Mouse (Mus musculus) stomach, embryonic 15.5 days (tissue): ENCODE data around the gene Rcn1. TPM values are rescaled to one million over a fixed set of nuclear protein-coding genes. Genes with fewer than 3 reads are reported as not detected.

Source experiments
- ATAC-seq: fragments of 200-750 bp; cut with Nextera tagmentation; 2 replicates; pipeline ENCODE4 v1.8.0; 2017; ENCODE audit warnings: low read depth, moderate number of reproducible peaks, moderate TSS enrichment; ENCODE audit not compliant: insufficient read depth, low FRiP score
- H3K27ac ChIP-seq: fragments of 300-500 bp; sonication (generic); 2 replicates; pipeline ENCODE4 v1.5.1; 2015; ENCODE audit warnings: mild to moderate bottlenecking, inconsistent platforms
- H3K27me3 ChIP-seq: fragments of 300-500 bp; sonication (generic); replicated peaks from 2 replicates; pipeline ENCODE4 v1.6.1; 2015; ENCODE audit warnings: inconsistent platforms
- H3K36me3 ChIP-seq: fragments of 300-500 bp; sonication (generic); 2 replicates; pipeline ENCODE4 v1.6.1; 2015; ENCODE audit warnings: inconsistent platforms
- H3K4me1 ChIP-seq: fragments of 300-500 bp; sonication (generic); 2 replicates; pipeline ENCODE4 v1.6.1; 2015; ENCODE audit warnings: inconsistent platforms
- H3K4me2 ChIP-seq: fragments of 300-500 bp; sonication (generic); 2 replicates; pipeline ENCODE4 v1.6.1; 2015; ENCODE audit warnings: mild to moderate bottlenecking, inconsistent platforms
- H3K4me3 ChIP-seq: fragments of 300-500 bp; sonication (generic); replicated peaks from 2 replicates; pipeline ENCODE4 v1.5.1; 2015; ENCODE audit warnings: inconsistent platforms
- H3K9ac ChIP-seq: fragments of 300-500 bp; sonication (generic); 2 replicates; pipeline ENCODE4 v1.6.1; 2015; ENCODE audit warnings: inconsistent platforms
- H3K9me3 ChIP-seq: fragments of 300-500 bp; sonication (generic); 2 replicates; pipeline ENCODE4 v1.6.1; 2016; ENCODE audit warnings: inconsistent platforms
- WGBS: fragments of 180-500 bp; shearing (Covaris S2); methylation state at CpG from one replicate; pipeline ENCODE4 v1.1.7; 2015; 5-methylcytosine and 5-hydroxymethylcytosine counted together
- polyA plus RNA-seq: library from polyadenylated mRNA; unstranded; fragments of >200 nt; fragmentation: Nextera tagmentation; extraction: Ambion mirVana; gene quantifications from 2 replicates; pipeline ENCODE4 v1.2.1, GENCODE M21; 2015

The Rcn1 gene
- polyA plus RNA-seq, 1 experiment from 2014 or later: 159 TPM

GRCm38 (mm10) chr2:105416660-105417348 is 17.7 kb upstream of the Rcn1 start:
- Histone ChIP-seq H3K9ac (no peak overlapping the region), H3K4me3 (no peak overlapping the region), H3K36me3 (no peaks in the 10 kb centered on the region), H3K4me1 (0 out of 2 replicates have a peak, but pooled peaks cover 7% of the 10 kb centered on the region), H3K27ac (no peak overlapping the region), H3K4me2 (no peak overlapping the region), H3K27me3 (no peaks in the 10 kb centered on the region), H3K9me3 (no peaks in the 10 kb centered on the region)
- ATAC-seq: no peak
- WGBS: 49% methylated on average over 8 of the region's 8 CpGs

DNA sequence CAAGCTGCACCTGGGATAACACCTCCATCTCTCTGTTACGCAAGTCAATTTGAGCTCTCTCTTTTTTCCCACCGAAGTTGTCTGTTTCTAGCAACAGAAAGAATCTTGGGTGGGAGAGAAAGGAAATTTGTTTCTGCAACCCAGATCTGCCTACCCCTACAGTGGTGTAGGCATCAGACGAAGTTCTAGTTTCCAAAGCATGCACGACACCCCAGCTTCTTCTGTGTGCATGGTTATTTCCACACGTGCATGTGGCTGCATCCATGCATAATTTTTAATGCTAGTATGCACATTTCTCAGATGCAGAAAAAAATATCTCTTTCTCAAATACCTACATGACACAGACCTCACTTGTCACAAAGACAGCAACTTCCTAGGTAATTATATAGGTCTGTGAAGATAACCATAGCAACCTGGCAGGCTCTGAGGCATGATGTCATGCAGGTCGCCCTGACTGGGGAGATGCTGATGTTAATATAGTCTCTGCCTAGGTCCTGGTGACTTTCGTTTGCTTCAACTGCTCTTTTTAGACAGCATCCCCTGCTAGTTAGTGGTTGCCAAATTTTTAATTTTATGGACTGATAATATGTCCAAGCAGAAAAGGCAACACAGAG is 17.0 kb upstream of the Rcn1 start:
- Histone ChIP-seq H3K9me3 (no peaks in the 10 kb centered on the region), H3K4me1 (0 out of 2 replicates have a peak, but pooled peaks cover 7% of the 10 kb centered on the region), H3K4me3 (no peak overlapping the region), H3K36me3 (no peaks in the 10 kb centered on the region), H3K27me3 (no peaks in the 10 kb centered on the region), H3K27ac (no peak overlapping the region), H3K9ac (no peak overlapping the region), H3K4me2 (no peak overlapping the region)
- 56% methylated on average over 7 of the region's 7 CpGs for WGBS
- ATAC-seq: no peak

DNA sequence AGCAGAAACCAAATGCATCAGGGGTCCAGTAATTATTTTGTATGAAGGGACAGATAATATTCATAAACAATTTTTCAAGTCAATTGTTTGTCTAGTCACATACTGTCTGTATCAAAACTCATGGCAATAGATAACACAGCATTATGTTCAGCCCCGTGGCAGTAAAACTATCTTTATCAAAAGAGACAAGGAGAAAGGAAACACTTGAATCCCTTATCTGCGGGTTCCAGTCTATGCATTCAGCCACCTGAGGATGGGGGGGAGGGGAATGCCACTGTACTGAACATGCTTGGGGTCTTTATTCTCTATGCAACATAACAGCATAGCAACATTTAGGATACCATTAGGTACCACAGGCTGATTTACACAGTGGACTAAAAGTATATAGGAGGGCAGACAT is 15.2 kb upstream of the Rcn1 start:
- H3K9me3 ChIP-seq: no peaks in the 10 kb centered on the region
- H3K4me1 ChIP-seq: 0 out of 2 replicates have a peak, but pooled peaks cover 7% of the 10 kb centered on the region
- H3K9ac ChIP-seq: no peak overlapping the region
- no peak overlapping the region for H3K27ac ChIP-seq
- H3K4me3 ChIP-seq: no peak overlapping the region
- peak; percentile 45; the same call in 1 of the 2 replicates for ATAC-seq
- H3K36me3 ChIP-seq: no peaks in the 10 kb centered on the region
- no peak overlapping the region for H3K4me2 ChIP-seq
- H3K27me3 ChIP-seq: no peaks in the 10 kb centered on the region
- 65% methylated on average over 2 of the region's 2 CpGs for whole genome bisulfite sequencing

DNA sequence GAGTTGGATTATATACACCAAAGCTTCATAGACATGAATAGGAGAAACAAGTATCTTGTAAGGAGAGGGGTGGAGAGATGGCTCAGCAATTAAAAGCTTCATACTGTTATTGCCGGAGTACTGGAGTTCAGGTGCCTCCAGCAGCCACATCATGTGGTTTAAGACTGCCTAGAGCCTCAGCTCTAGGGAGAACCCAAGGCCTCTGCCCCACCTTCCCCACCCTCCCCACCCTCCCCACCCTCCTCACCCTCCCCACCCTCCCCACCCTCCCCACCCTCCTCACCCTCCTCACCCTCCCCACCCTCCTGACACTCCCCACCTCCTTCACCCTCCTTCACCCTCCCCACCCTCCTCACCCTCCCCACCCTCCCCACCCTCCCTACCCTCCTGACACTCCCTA is 10.1 kb upstream of the Rcn1 start:
- 81% methylated on average over 1 of the region's 1 CpGs for WGBS
- no peak overlapping the region for H3K9ac ChIP-seq
- 0 out of 2 replicates have a peak, but pooled peaks have one; percentile 43 for ATAC-seq

GRCm38 (mm10) chr2:105408511-105408910 is 9.4 kb upstream of the Rcn1 start:
- ATAC-seq: no peak
- Histone ChIP-seq H3K4me3 (no peak overlapping the region), H3K9me3 (no peaks in the 10 kb centered on the region), H3K4me1 (no peaks in the 10 kb centered on the region), H3K4me2 (no peak overlapping the region), H3K9ac (no peak overlapping the region), H3K36me3 (no peaks in the 10 kb centered on the region), H3K27ac (no peak overlapping the region), H3K27me3 (no peaks in the 10 kb centered on the region)
- 59% methylated on average over 4 of the region's 4 CpGs for WGBS

More for the DNA sequence above, 10.1 kb upstream of the Rcn1 start:
- Histone ChIP-seq H3K27me3 (no peaks in the 10 kb centered on the region), H3K9me3 (no peaks in the 10 kb centered on the region), H3K4me2 (no peak overlapping the region), H3K4me3 (no peak overlapping the region), H3K36me3 (no peaks in the 10 kb centered on the region), H3K4me1 (no peaks in the 10 kb centered on the region), H3K27ac (no peak overlapping the region)

GRCm38 (mm10) chr2:105402180-105402579 is 3.1 kb upstream of the Rcn1 start:
- no peak overlapping the region for H3K27ac ChIP-seq
- no peaks in the 10 kb centered on the region for H3K27me3 ChIP-seq
- 88% methylated on average over 2 of the region's 2 CpGs for WGBS
- no peaks in the 10 kb centered on the region for H3K36me3 ChIP-seq
- H3K9me3 ChIP-seq: no peaks in the 10 kb centered on the region
- no peak for ATAC-seq
- no peak overlapping the region for H3K4me3 ChIP-seq
- H3K9ac ChIP-seq: no peak overlapping the region
- peaks cover 18% of the 10 kb centered on the region for H3K4me1 ChIP-seq
- no peak overlapping the region for H3K4me2 ChIP-seq

GRCm38 (mm10) chr2:105400558-105400957 is 1.4 kb upstream of the Rcn1 start:
- no peak overlapping the region for H3K9ac ChIP-seq
- peaks cover 26% of the 10 kb centered on the region for H3K4me1 ChIP-seq
- no peak overlapping the region for H3K4me3 ChIP-seq
- H3K27me3 ChIP-seq: no peaks in the 10 kb centered on the region
- WGBS: 84% methylated on average over 4 of the region's 4 CpGs
- no peak overlapping the region for H3K27ac ChIP-seq
- ATAC-seq: no peak
- H3K36me3 ChIP-seq: no peaks in the 10 kb centered on the region
- no peak overlapping the region for H3K4me2 ChIP-seq
- no peaks in the 10 kb centered on the region for H3K9me3 ChIP-seq

GRCm38 (mm10) chr2:105398636-105399084 is 459 bp downstream of the Rcn1 start:
- Histone ChIP-seq H3K9me3 (no peaks in the 10 kb centered on the region), H3K27me3 (no peaks in the 10 kb centered on the region), H3K4me2 (peak overlapping the region; percentile 65), H3K27ac (peak overlapping the region; percentile 96), H3K9ac (peak overlapping the region; percentile 86), H3K36me3 (peaks cover 5% of the 10 kb centered on the region; the same call in 1 of the 2 replicates), H3K4me3 (peak overlapping the region; percentile 86), H3K4me1 (peaks cover 26% of the 10 kb centered on the region)
- peak; percentile 47; the same call in 1 of the 2 replicates for ATAC-seq
- WGBS: 0% methylated on average over 31 of the region's 31 CpGs

GRCm38 (mm10) chr2:105397446-105398211 is 1.5 kb downstream of the Rcn1 start:
- H3K4me3 ChIP-seq: peak overlapping the region; percentile 86
- WGBS: 36% methylated on average over 5 of the region's 5 CpGs
- peak overlapping the region; percentile 96; the same call in 1 of the 2 replicates for H3K27ac ChIP-seq
- no peak for ATAC-seq
- H3K9me3 ChIP-seq: no peaks in the 10 kb centered on the region
- no peaks in the 10 kb centered on the region for H3K27me3 ChIP-seq
- peaks cover 11% of the 10 kb centered on the region for H3K36me3 ChIP-seq
- H3K4me2 ChIP-seq: peak overlapping the region; percentile 65
- peaks cover 26% of the 10 kb centered on the region for H3K4me1 ChIP-seq
- H3K9ac ChIP-seq: peak overlapping the region; percentile 86

GRCm38 (mm10) chr2:105396066-105396465 is 3.1 kb downstream of the Rcn1 start:
- ATAC-seq: no peak
- peaks cover 18% of the 10 kb centered on the region for H3K36me3 ChIP-seq
- H3K27ac ChIP-seq: no peak overlapping the region
- H3K27me3 ChIP-seq: no peaks in the 10 kb centered on the region
- H3K9me3 ChIP-seq: no peaks in the 10 kb centered on the region
- H3K4me1 ChIP-seq: peaks cover 26% of the 10 kb centered on the region
- no peak overlapping the region for H3K9ac ChIP-seq
- H3K4me3 ChIP-seq: no peak overlapping the region
- WGBS: 87% methylated on average over 9 of the region's 9 CpGs
- H3K4me2 ChIP-seq: 0 out of 2 replicates have a peak overlapping the region, but pooled peaks have one; percentile 65

DNA sequence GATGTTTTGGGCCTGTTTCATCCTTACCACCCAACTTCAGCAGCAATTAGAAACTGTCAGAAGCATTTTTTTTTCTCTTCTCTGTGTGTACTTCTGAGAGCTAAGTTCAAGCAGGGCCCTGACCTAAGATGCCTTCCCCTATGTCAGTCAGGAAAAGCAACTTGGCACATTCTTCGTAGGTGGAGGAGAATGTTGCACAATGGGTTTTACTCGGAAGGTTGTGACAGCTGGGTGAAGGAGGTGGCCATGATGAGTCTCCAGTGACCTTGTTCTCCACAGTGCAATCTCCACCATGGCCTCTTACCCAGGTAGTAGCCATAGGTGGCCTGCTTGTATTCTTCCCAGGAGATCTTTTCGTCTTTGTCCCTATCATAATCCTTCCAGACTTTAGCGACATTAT is 4.7 kb downstream of the Rcn1 start:
- H3K4me2 ChIP-seq: no peak overlapping the region
- peaks cover 21% of the 10 kb centered on the region for H3K36me3 ChIP-seq
- peaks cover 20% of the 10 kb centered on the region for H3K4me1 ChIP-seq
- no peak overlapping the region for H3K9ac ChIP-seq
- H3K27me3 ChIP-seq: no peaks in the 10 kb centered on the region
- H3K4me3 ChIP-seq: no peak overlapping the region
- ATAC-seq: no peak
- 89% methylated on average over 4 of the region's 4 CpGs for WGBS
- H3K27ac ChIP-seq: no peak overlapping the region
- H3K9me3 ChIP-seq: no peaks in the 10 kb centered on the region

GRCm38 (mm10) chr2:105392514-105392913 is 6.6 kb downstream of the Rcn1 start:
- Histone ChIP-seq H3K27ac (no peak overlapping the region), H3K9me3 (no peaks in the 10 kb centered on the region), H3K9ac (no peak overlapping the region), H3K4me3 (no peak overlapping the region), H3K36me3 (peaks cover 34% of the 10 kb centered on the region), H3K4me1 (peaks cover 12% of the 10 kb centered on the region), H3K27me3 (no peaks in the 10 kb centered on the region), H3K4me2 (no peak overlapping the region)
- ATAC-seq: no peak
- 52% methylated on average over 2 of the region's 2 CpGs for WGBS
